Mouse (Mus musculus): ENCODE data around the gene Olfr733.

Olfr733 gene

GRCm38 (mm10) chr14:50301422-50301821, at the start of gene Olfr733:
Gene Olfr733, minus strand, starts transcription at chr14:50301522.
- no peak for DNase-seq

GRCm38 (mm10) chr14:50348796-50349195, 47.5 kb upstream of the Olfr733 start, which contains the start of gene Olfr735:
Gene Olfr735, minus strand, starts transcription at chr14:50348872.
- DNase-seq: no peak

DNA sequence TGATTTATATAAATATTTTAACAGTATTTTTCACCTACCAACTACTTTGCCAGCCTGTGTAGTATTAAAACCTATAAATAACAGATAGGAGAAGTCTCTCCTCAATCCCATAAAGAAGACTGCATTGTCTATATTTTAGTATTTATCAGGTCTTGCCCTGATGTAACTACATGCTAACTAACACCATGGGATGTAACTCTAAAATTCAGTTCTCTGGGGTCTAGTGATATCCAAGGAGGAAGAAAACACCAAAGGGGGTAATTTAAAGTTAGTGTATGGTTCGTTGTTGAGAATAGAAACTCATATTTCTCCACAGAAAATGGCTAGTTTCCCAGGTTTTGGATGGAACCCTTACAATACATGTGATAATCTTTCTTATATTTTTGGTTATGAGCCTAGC, 25.3 kb upstream of the Olfr733 start, which contains the start of gene Olfr734:
Olfr734 (minus strand) TSS at position 101 of the 400 bp plus-strand sequence.
- DNase-seq: no peak

GRCm38 (mm10) chr14:50284106-50284505, 17.2 kb downstream of the Olfr733 start, which contains the start of gene Olfr732:
Gene Olfr732, minus strand, starts transcription at chr14:50284206.
- no peak for DNase-seq

All from cerebellum, adult 11-12 months (tissue).